Mouse (Mus musculus) CH12.LX (cell line): ENCODE measurements around the gene Coq4. TPM values are rescaled to one million over a fixed set of nuclear protein-coding genes. Genes with fewer than 3 reads are reported as not detected.

ENCODE experiments used
- DNase-seq: peaks from one replicate; pipeline ENCODE4 v3.0.0-alpha.2; 2013; ENCODE audit errors: extremely low read depth
- H3K27ac ChIP-seq: 2 replicates; pipeline ENCODE4 v1.5.1; 2012; ENCODE audit warnings: low read depth, mild to moderate bottlenecking, control low read depth, moderate library complexity; ENCODE audit not compliant: insufficient read depth
- H3K27me3 ChIP-seq: replicated peaks from 2 replicates; pipeline ENCODE3; 2012; ENCODE audit warnings: inconsistent platforms
- H3K36me3 ChIP-seq, 2 experiments: replicated peaks in 1 of 2; 2 replicates each; pipeline versions ENCODE3 to v1.6.1; 2012; ENCODE audit warnings: inconsistent platforms in 1 of 2, low read length in 1 of 2, mild to moderate bottlenecking in 1 of 2, mixed read lengths in 1 of 2, moderate library complexity in 1 of 2; ENCODE audit not compliant: control insufficient read depth in 1 of 2, insufficient read depth in 1 of 2
- H3K4me1 ChIP-seq, 2 experiments: 2 replicates each; pipeline ENCODE4 v1.6.1; 2012; ENCODE audit warnings: inconsistent platforms in 1 of 2, moderate library complexity in 1 of 2; ENCODE audit not compliant: insufficient read depth in 2 of 2, control insufficient read depth in 1 of 2
- H3K4me2 ChIP-seq: 2 replicates; pipeline ENCODE4 v1.6.1; 2012; ENCODE audit warnings: low read depth, mild to moderate bottlenecking, control low read depth; ENCODE audit not compliant: poor library complexity, insufficient read depth, severe bottlenecking
- H3K4me3 ChIP-seq, 3 experiments: fragments of 150-350 bp in 1 of 3; sonication (generic) in 1 of 3; replicated peaks in 1 of 3; 2 replicates each; pipeline versions ENCODE3 to v1.5.1; 2011 to 2012; ENCODE audit warnings: low read depth in 2 of 3, low read length in 2 of 3, mild to moderate bottlenecking in 2 of 3, moderate library complexity in 2 of 3, control low read depth in 1 of 3, improper control_type of control experiment in 1 of 3, inconsistent platforms in 1 of 3, mixed read lengths in 1 of 3; ENCODE audit not compliant: poor library complexity in 1 of 3
- H3K79me2 ChIP-seq: replicated peaks from 2 replicates; pipeline ENCODE4 v1.6.1; 2012; ENCODE audit warnings: mild to moderate bottlenecking, moderate library complexity; ENCODE audit not compliant: control insufficient read depth, poor library complexity, insufficient read depth, severe bottlenecking; ENCODE audit errors: extremely low read depth
- H3K9ac ChIP-seq: 2 replicates; pipeline ENCODE4 v1.6.1; 2012; ENCODE audit warnings: low read depth, mild to moderate bottlenecking, control low read depth, moderate library complexity; ENCODE audit not compliant: insufficient read depth
- H3K9me3 ChIP-seq: replicated peaks from 2 replicates; pipeline ENCODE3; 2012; ENCODE audit warnings: low read length, inconsistent platforms, mixed read lengths
- BHLHE40 ChIP-seq: IDR thresholded peaks from 2 replicates; pipeline ENCODE4 v1.6.1; 2011; ENCODE audit warnings: mild to moderate bottlenecking, low read depth, low read length, improper control_type of control experiment
- CHD1 ChIP-seq: IDR thresholded peaks from 2 replicates; pipeline ENCODE4 v1.6.1; 2012; ENCODE audit warnings: low read depth, low read length, improper control_type of control experiment, inconsistent platforms
- CHD2 ChIP-seq: IDR thresholded peaks from 2 replicates; pipeline ENCODE4 v1.6.1; 2011; ENCODE audit warnings: low read length, improper control_type of control experiment
- CTCF ChIP-seq, 2 experiments: IDR thresholded peaks in 1 of 2; conservative IDR thresholded peaks in 1 of 2; 2 replicates each; pipeline ENCODE4 v1.5.1; 2011 to 2012; ENCODE audit warnings: low read depth in 2 of 2, low read length in 2 of 2, improper control_type of control experiment in 1 of 2, inconsistent platforms in 1 of 2, mild to moderate bottlenecking in 1 of 2, moderate library complexity in 1 of 2
- E2F4 ChIP-seq: IDR thresholded peaks from 2 replicates; pipeline ENCODE4 v1.6.1; 2011; ENCODE audit warnings: low read depth, low read length, improper control_type of control experiment; ENCODE audit not compliant: insufficient replicate concordance
- GABPA ChIP-seq: IDR thresholded peaks from 2 replicates; pipeline ENCODE4 v1.6.1; 2012; ENCODE audit warnings: low read depth, low read length, improper control_type of control experiment, inconsistent platforms; ENCODE audit not compliant: insufficient replicate concordance
- KAT2A ChIP-seq: IDR thresholded peaks from 2 replicates; pipeline ENCODE4 v1.6.1; 2012; ENCODE audit warnings: low read length, improper control_type of control experiment, inconsistent platforms; ENCODE audit not compliant: insufficient replicate concordance
- PAX5 ChIP-seq: IDR thresholded peaks from 2 replicates; pipeline ENCODE4 v1.6.1; 2012; ENCODE audit warnings: low read length, inconsistent platforms, mixed read lengths
- POLR2A ChIP-seq: IDR thresholded peaks from 2 replicates; pipeline ENCODE4 v1.6.1; 2011; ENCODE audit warnings: low read depth, mild to moderate bottlenecking, improper control_type of control experiment, low read length
- POLR2AphosphoS2 ChIP-seq: IDR thresholded peaks from 2 replicates; pipeline ENCODE4 v1.6.1; 2011; ENCODE audit warnings: low read depth, low read length, improper control_type of control experiment
- RAD21 ChIP-seq: IDR thresholded peaks from 2 replicates; pipeline ENCODE4 v1.6.1; 2011; ENCODE audit warnings: low read depth, mild to moderate bottlenecking, low read length, improper control_type of control experiment, moderate library complexity
- SIN3A ChIP-seq: IDR thresholded peaks from 2 replicates; pipeline ENCODE4 v1.6.1; 2012; ENCODE audit warnings: low read length, improper control_type of control experiment, inconsistent platforms
- TCF12 ChIP-seq: IDR thresholded peaks from 2 replicates; pipeline ENCODE4 v1.6.1; 2014; ENCODE audit warnings: low read depth, mild to moderate bottlenecking, inconsistent platforms, low read length, improper control_type of control experiment
- UBTF ChIP-seq: IDR thresholded peaks from 2 replicates; pipeline ENCODE4 v1.6.1; 2012; ENCODE audit warnings: low read depth, mild to moderate bottlenecking, inconsistent platforms, low read length, improper control_type of control experiment, moderate library complexity
- USF1 ChIP-seq: IDR thresholded peaks from 2 replicates; pipeline ENCODE4 v1.6.1; 2014; ENCODE audit warnings: low read depth, mild to moderate bottlenecking, inconsistent platforms, low read length, improper control_type of control experiment
- ZC3H11A ChIP-seq: IDR thresholded peaks from 2 replicates; pipeline ENCODE4 v1.6.1; 2012; ENCODE audit warnings: low read depth, mild to moderate bottlenecking, inconsistent platforms, low read length, improper control_type of control experiment
- ZKSCAN1 ChIP-seq: IDR thresholded peaks from 2 replicates; pipeline ENCODE4 v1.6.1; 2012; ENCODE audit warnings: low read depth, inconsistent platforms, low read length, improper control_type of control experiment, borderline replicate concordance
- dilution Hi-C: fragments of 300-500 bp; cut with MboI; formaldehyde crosslinking; loops from 2 replicates; pipeline ENCODE4 v1.14.3; 2020; ENCODE audit warnings: low sequenced_read_pairs; ENCODE audit not compliant: extremely low pct_unique_long_range_greater_than_20kb, extremely low pct_ligation_motif_present
- in situ Hi-C: fragments of 300-500 bp; cut with MboI; formaldehyde crosslinking; loops from 3 replicates; pipeline ENCODE4 v1.14.3; 2019; ENCODE audit warnings: low sequenced_read_pairs, low pct_ligation_motif_present, low pct_unique_long_range_greater_than_20kb, mixed read lengths
- polyA plus RNA-seq: library from polyadenylated mRNA; unstranded; fragments of >175 nt; gene quantifications from 2 replicates; pipeline ENCODE4 v1.2.1, GENCODE M21; 2012; ENCODE audit warnings: low read depth; ENCODE audit not compliant: insufficient read length
- total RNA-seq, 2 experiments: library from RNA; depleted of rRNA; stranded (reverse); fragments of 300-350 nt in 1 of 2; fragments of >200 nt in 1 of 2; gene quantifications; 2 replicates each; pipeline ENCODE4 v1.2.3; 2012 to 2014

Gene Coq4
- total and polyA plus RNA-seq, 3 experiments: 19.1 to 25.2 (median 21.5) TPM

GRCm38 (mm10) chr2:29846061-29846853 is 59.0 kb downstream of the Coq4 start:
- Histone ChIP-seq H3K9me3 (no peaks in the 10 kb centered on the region), H3K27me3 (no peaks in the 10 kb centered on the region), H3K4me2 (no peak overlapping the region), H3K27ac (no peak overlapping the region), H3K4me1 (0 out of 4 replicates have a peak, but pooled peaks cover 3% of the 10 kb centered on the region in 2 experiments), H3K9ac (no peak overlapping the region)
- DNase-seq: no peak
- in situ Hi-C loops (no loop called here), dilution Hi-C loops (no loop called here)
- TF ChIP-seq CHD1: no peak
- TF ChIP-seq, all 38 proteins: peak for 0
- Histone ChIP-seq H3K36me3 (peaks cover 43 to 74% of the 10 kb centered on the region in 2 experiments), H3K79me2 (no peaks in the 10 kb centered on the region), H3K4me3 (no peak overlapping the region)

DNA sequence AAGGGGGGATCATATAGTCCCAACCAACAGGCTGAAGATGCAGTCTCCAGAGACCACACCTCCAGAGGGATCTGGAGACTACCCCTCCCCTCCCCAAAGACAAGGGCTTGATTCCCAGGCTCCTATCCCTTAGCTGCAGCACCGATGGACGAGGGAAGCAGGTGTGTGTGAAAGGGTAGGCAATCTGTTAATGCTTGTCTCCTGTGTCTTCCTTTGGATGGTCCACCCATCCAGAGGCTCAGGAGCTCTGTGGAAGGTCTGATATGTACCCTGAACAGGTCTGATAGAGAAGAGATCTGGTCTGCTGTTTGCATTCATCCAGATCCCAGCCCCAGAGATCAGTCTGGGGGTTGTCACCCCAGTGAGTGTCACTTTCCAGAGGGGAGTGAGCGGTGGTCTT is 59.6 kb downstream of the Coq4 start:
- in situ Hi-C loops: no loop called here
- dilution Hi-C loops: no loop called here
- Histone ChIP-seq H3K27ac (no peak overlapping the region), H3K9me3 (no peaks in the 10 kb centered on the region), H3K79me2 (no peaks in the 10 kb centered on the region), H3K4me1 (peaks cover 3% of the 10 kb centered on the region in 2 experiments; a peak in 1 of 4 replicates), H3K27me3 (no peaks in the 10 kb centered on the region), H3K9ac (no peak overlapping the region), H3K4me3 (no peak overlapping the region), H3K36me3 (peaks cover 38 to 67% of the 10 kb centered on the region in 2 experiments), H3K4me2 (no peak overlapping the region)
- DNase-seq: no peak
- no peak for TF ChIP-seq ZC3H11A
- no peak for TF ChIP-seq SIN3A
- TF ChIP-seq CTCF (conservative IDR thresholded peaks at IDR 0.05 in 1 of 2, IDR thresholded peaks at IDR 0.05 in 1 of 2; ENCODE audit: low read depth in 2 of 2, low read length in 2 of 2): no peak
- TF ChIP-seq TCF12: no peak
- TF ChIP-seq PAX5: no peak
- no peak for TF ChIP-seq POLR2A
- TF ChIP-seq CHD1: no peak
- TF ChIP-seq KAT2A: no peak
- no peak for TF ChIP-seq BHLHE40
- no peak for TF ChIP-seq CHD2
- no peak for TF ChIP-seq ZKSCAN1
- no peak for TF ChIP-seq UBTF
- TF ChIP-seq GABPA: no peak
- no peak for TF ChIP-seq POLR2AphosphoS2
- no peak for TF ChIP-seq USF1
- no peak for TF ChIP-seq E2F4
- TF ChIP-seq RAD21: no peak

Other genes starting within 250 kb of the Coq4 start
- 149 and 185 TPM in 2 replicates for gene Rapgef1, start 167.8 kb upstream of the Coq4 start, total RNA-seq (2012; rRNA removed)
- gene Rapgef1, start 167.8 kb upstream of the Coq4 start, total RNA-seq (2014; rRNA removed): 84.0 and 86.5 TPM in 2 replicates
- 143 and 170 TPM in 2 replicates for gene Rapgef1, start 167.8 kb upstream of the Coq4 start, polyA plus RNA-seq
- gene Gm13420, start 35.8 kb upstream of the Coq4 start, total RNA-seq (2012; rRNA removed): not detected in 2 replicates
- not detected in 2 replicates for gene Gm13420, start 35.8 kb upstream of the Coq4 start, total RNA-seq (2014; rRNA removed)
- gene Gm13420, start 35.8 kb upstream of the Coq4 start, polyA plus RNA-seq: not detected in 2 replicates
- gene Gm13547, start 28.2 kb upstream of the Coq4 start, total RNA-seq (2012; rRNA removed): not detected in 2 replicates
- gene Gm13547, start 28.2 kb upstream of the Coq4 start, total RNA-seq (2014; rRNA removed): not detected in 2 replicates
- 0.60 TPM in 1 of 2 replicates, not detected in the other for gene Gm13547, start 28.2 kb upstream of the Coq4 start, polyA plus RNA-seq
- 32.6 and 40.4 TPM in 2 replicates for gene Trub2, start 1.0 kb downstream of the Coq4 start, total RNA-seq (2012; rRNA removed)
- gene Trub2, start 1.0 kb downstream of the Coq4 start, total RNA-seq (2014; rRNA removed): 39.0 and 41.5 TPM in 2 replicates
- gene Trub2, start 1.0 kb downstream of the Coq4 start, polyA plus RNA-seq: 41.4 and 58.4 TPM in 2 replicates
- gene Slc27a4, start 15.1 kb downstream of the Coq4 start, total RNA-seq (2012; rRNA removed): 8.9 and 11.3 TPM in 2 replicates
- gene Slc27a4, start 15.1 kb downstream of the Coq4 start, total RNA-seq (2014; rRNA removed): 3.6 and 4.8 TPM in 2 replicates
- 4.7 and 4.9 TPM in 2 replicates for gene Slc27a4, start 15.1 kb downstream of the Coq4 start, polyA plus RNA-seq
- 31.9 and 33.8 TPM in 2 replicates for gene Urm1, start 32.6 kb downstream of the Coq4 start, total RNA-seq (2012; rRNA removed)
- gene Urm1, start 32.6 kb downstream of the Coq4 start, total RNA-seq (2014; rRNA removed): 29.2 and 30.6 TPM in 2 replicates
- 25.6 and 37.1 TPM in 2 replicates for gene Urm1, start 32.6 kb downstream of the Coq4 start, polyA plus RNA-seq
- 6.1 and 6.3 TPM in 2 replicates for gene Cercam, start 81.7 kb downstream of the Coq4 start, total RNA-seq (2012; rRNA removed)
- 2.5 and 3.0 TPM in 2 replicates for gene Cercam, start 81.7 kb downstream of the Coq4 start, total RNA-seq (2014; rRNA removed)
- 3.5 and 3.7 TPM in 2 replicates for gene Cercam, start 81.7 kb downstream of the Coq4 start, polyA plus RNA-seq
- gene Odf2, start 101.7 kb downstream of the Coq4 start, total RNA-seq (2012; rRNA removed): 43.7 and 48.6 TPM in 2 replicates
- gene Odf2, start 101.7 kb downstream of the Coq4 start, total RNA-seq (2014; rRNA removed): 35.4 and 44.4 TPM in 2 replicates
- 54.6 and 59.5 TPM in 2 replicates for gene Odf2, start 101.7 kb downstream of the Coq4 start, polyA plus RNA-seq
- 38.0 and 39.7 TPM in 2 replicates for gene Gle1, start 147.9 kb downstream of the Coq4 start, total RNA-seq (2012; rRNA removed)
- 32.0 and 36.5 TPM in 2 replicates for gene Gle1, start 147.9 kb downstream of the Coq4 start, total RNA-seq (2014; rRNA removed)
- 54.1 and 60.1 TPM in 2 replicates for gene Gle1, start 147.9 kb downstream of the Coq4 start, polyA plus RNA-seq
- 113 TPM in 2 replicates for gene Sptan1, start 178.1 kb downstream of the Coq4 start, total RNA-seq (2012; rRNA removed)
- gene Sptan1, start 178.1 kb downstream of the Coq4 start, total RNA-seq (2014; rRNA removed): 73.8 and 86.4 TPM in 2 replicates
- 88.0 and 91.6 TPM in 2 replicates for gene Sptan1, start 178.1 kb downstream of the Coq4 start, polyA plus RNA-seq